Mouse (Mus musculus) forebrain, postnatal 0 days (tissue): ENCODE measurements at regions not wholly inside any gene's neighbourhood (a gene's known extent, or its start where the extent isn't known, plus 50 kb on each side); places are given as distances from the start of the nearest gene placed in this dataset.

ENCODE experiments used
- ATAC-seq: fragments of 200-750 bp; cut with Nextera tagmentation; 2 replicates; pipeline ENCODE4 v1.8.0; 2017; ENCODE audit warnings: mild to moderate bottlenecking, moderate library complexity
- DNase-seq: peaks from one replicate; pipeline ENCODE4 v3.0.0-alpha.2; 2015
- H3K27ac ChIP-seq: fragments of 300-500 bp; sonication (generic); 2 replicates; pipeline ENCODE4 v1.5.1; 2014; ENCODE audit warnings: low read depth, mild to moderate bottlenecking, antibody characterized with exemption, low read length, moderate library complexity, mixed read lengths
- H3K27me3 ChIP-seq: fragments of 300-500 bp; sonication (generic); 2 replicates; pipeline ENCODE4 v1.6.1; 2014; ENCODE audit warnings: mild to moderate bottlenecking, low read length, mixed read lengths; ENCODE audit not compliant: insufficient read depth
- H3K36me3 ChIP-seq: fragments of 300-500 bp; sonication (generic); 2 replicates; pipeline ENCODE4 v1.6.1; 2014; ENCODE audit warnings: mild to moderate bottlenecking, moderate library complexity; ENCODE audit not compliant: insufficient read depth
- H3K4me1 ChIP-seq: fragments of 300-500 bp; sonication (generic); 2 replicates; pipeline ENCODE4 v1.6.1; 2014; ENCODE audit warnings: antibody characterized with exemption; ENCODE audit not compliant: insufficient read depth
- H3K4me2 ChIP-seq: fragments of 300-500 bp; sonication (generic); 2 replicates; pipeline ENCODE4 v1.6.1; 2014; ENCODE audit warnings: low read depth, mild to moderate bottlenecking, moderate library complexity
- H3K4me3 ChIP-seq: fragments of 300-500 bp; sonication (generic); 2 replicates; pipeline ENCODE4 v1.5.1; 2014; ENCODE audit warnings: low read depth, low read length, mixed read lengths
- H3K9ac ChIP-seq: fragments of 300-500 bp; sonication (generic); 2 replicates; pipeline ENCODE4 v1.6.1; 2014; ENCODE audit warnings: mild to moderate bottlenecking
- H3K9me3 ChIP-seq: fragments of 300-500 bp; sonication (generic); 2 replicates; pipeline ENCODE4 v1.6.1; 2016; ENCODE audit warnings: low read length
- CTCF ChIP-seq: sonication (generic); IDR thresholded peaks from 2 replicates; pipeline ENCODE4 v1.5.1; 2016; ENCODE audit warnings: antibody characterized with exemption, control low read depth, low read depth
- WGBS: fragments of 180-500 bp; shearing (Covaris S2); extraction: QIAGEN DNeasy Blood & Tissue Kit; methylation state at CpG from one replicate; pipeline ENCODE4 v1.1.7; 2014; 5-methylcytosine and 5-hydroxymethylcytosine counted together

DNA sequence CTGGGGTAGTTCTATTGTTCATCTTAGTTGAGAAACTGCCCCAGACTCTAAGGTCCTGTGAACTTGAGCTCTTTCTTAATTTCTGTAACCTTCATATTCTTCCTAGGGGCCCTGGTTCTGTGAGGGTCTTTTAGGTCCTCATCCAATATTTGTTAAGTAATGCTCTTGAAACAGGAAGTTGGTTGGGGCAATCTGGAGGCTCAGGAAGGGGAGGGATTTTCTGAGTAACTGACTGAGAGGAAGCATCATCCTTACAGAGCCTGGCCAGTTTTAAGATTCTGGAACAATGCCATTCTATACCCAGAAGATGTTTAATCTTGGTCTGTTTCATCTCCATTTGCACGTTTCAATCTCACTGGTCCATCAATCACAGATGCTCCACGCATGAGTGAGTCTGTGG lies 435.6 kb upstream of the Gm26657 start:
- Histone ChIP-seq H3K9ac (no peak overlapping the region), H3K4me2 (no peak overlapping the region), H3K4me1 (no peaks in the 10 kb centered on the region), H3K27me3 (no peaks in the 10 kb centered on the region), H3K4me3 (no peak overlapping the region), H3K9me3 (no peaks in the 10 kb centered on the region), H3K27ac (no peak overlapping the region), H3K36me3 (no peaks in the 10 kb centered on the region)
- TF ChIP-seq CTCF: no peak
- ATAC-seq: no peak
- no peak for DNase-seq
- 44% methylated on average over 2 of the region's 2 CpGs for WGBS

GRCm38 (mm10) chr4:56287980-56288379 lies 451.9 kb upstream of the Gm26657 start:
- WGBS: 49% methylated on average over 2 of the region's 2 CpGs
- no peak overlapping the region for H3K9ac ChIP-seq
- no peaks in the 10 kb centered on the region for H3K36me3 ChIP-seq
- H3K27ac ChIP-seq: no peak overlapping the region
- no peak for TF ChIP-seq CTCF
- ATAC-seq: no peak
- no peaks in the 10 kb centered on the region for H3K4me1 ChIP-seq
- no peak overlapping the region for H3K4me2 ChIP-seq
- no peaks in the 10 kb centered on the region for H3K9me3 ChIP-seq
- no peak for DNase-seq
- H3K27me3 ChIP-seq: no peaks in the 10 kb centered on the region
- no peak overlapping the region for H3K4me3 ChIP-seq

GRCm38 (mm10) chr4:56284490-56284889 lies 455.4 kb upstream of the Gm26657 start:
- WGBS: 33% methylated on average over 2 of the region's 2 CpGs

DNA sequence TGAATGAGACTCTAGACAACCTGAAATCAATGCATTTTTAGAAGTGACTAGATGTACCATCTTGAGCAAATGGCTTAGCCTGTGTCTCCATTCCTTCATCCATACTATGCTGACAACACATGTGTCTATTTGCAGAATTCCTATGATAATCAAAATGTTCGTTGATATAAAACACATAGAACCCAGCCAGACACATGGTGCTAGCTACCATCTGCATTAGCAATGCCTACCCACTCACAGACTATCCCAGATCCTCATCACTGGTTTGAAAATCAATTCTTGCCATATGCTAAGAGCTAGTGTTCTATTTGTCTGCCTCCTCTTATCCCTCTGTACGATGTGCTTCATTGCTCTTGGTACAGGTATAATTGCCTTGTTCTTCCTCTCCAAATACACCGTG lies 464.0 kb upstream of the Gm26657 start:
- WGBS: 56% methylated on average over 3 of the region's 3 CpGs
- Histone ChIP-seq H3K9me3 (no peaks in the 10 kb centered on the region), H3K27ac (no peak overlapping the region), H3K4me1 (no peaks in the 10 kb centered on the region), H3K4me2 (no peak overlapping the region), H3K9ac (no peak overlapping the region), H3K36me3 (no peaks in the 10 kb centered on the region), H3K27me3 (no peaks in the 10 kb centered on the region), H3K4me3 (no peak overlapping the region)
- no peak for ATAC-seq
- TF ChIP-seq CTCF: no peak
- no peak for DNase-seq

More at GRCm38 (mm10) chr4:56284490-56284889, 455.4 kb upstream of the Gm26657 start:
- Histone ChIP-seq H3K9me3 (no peaks in the 10 kb centered on the region), H3K4me3 (no peak overlapping the region), H3K4me1 (no peaks in the 10 kb centered on the region), H3K36me3 (no peaks in the 10 kb centered on the region), H3K27ac (no peak overlapping the region), H3K4me2 (no peak overlapping the region), H3K9ac (no peak overlapping the region), H3K27me3 (no peaks in the 10 kb centered on the region)
- TF ChIP-seq CTCF: no peak
- peak; percentile 34; the same call in 1 of the 2 replicates for ATAC-seq
- peak; percentile 43 for DNase-seq

DNA sequence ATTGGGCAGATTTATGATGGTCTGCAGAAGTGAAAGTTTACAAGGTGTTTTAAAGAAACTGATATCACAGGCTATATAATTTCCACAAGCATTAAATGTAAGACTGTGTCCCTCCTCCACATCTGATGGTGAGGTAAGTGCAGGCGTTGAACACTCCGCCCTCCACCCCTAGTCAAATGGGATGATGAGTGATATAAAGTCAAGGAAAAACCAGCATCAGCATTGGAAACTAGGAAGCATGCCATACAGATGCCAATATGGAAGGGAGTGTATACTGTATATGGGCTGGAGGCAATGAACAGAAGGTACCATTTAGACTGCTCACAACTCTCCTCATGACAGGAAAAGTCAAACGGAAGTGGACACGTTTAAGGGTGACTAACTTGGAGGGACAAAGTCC lies 468.5 kb upstream of the Gm26657 start:
- no peak for TF ChIP-seq CTCF
- Histone ChIP-seq H3K9me3 (no peaks in the 10 kb centered on the region), H3K27ac (no peak overlapping the region), H3K9ac (no peak overlapping the region), H3K27me3 (no peaks in the 10 kb centered on the region), H3K4me2 (no peak overlapping the region), H3K36me3 (no peaks in the 10 kb centered on the region), H3K4me3 (no peak overlapping the region), H3K4me1 (no peaks in the 10 kb centered on the region)
- DNase-seq (no peak), ATAC-seq (no peak)
- 96% methylated on average over 4 of the region's 4 CpGs for WGBS

- no peaks in the 10 kb centered on the region for H3K4me1 ChIP-seq
- no peaks in the 10 kb centered on the region for H3K9me3 ChIP-seq
- no peak overlapping the region for H3K9ac ChIP-seq
- ATAC-seq: no peak
- no peak for DNase-seq
- no peak overlapping the region for H3K4me3 ChIP-seq
- H3K36me3 ChIP-seq: no peaks in the 10 kb centered on the region
- no peak overlapping the region for H3K27ac ChIP-seq
- no peak for TF ChIP-seq CTCF
- no peaks in the 10 kb centered on the region for H3K27me3 ChIP-seq
- 91% methylated on average over 4 of the region's 4 CpGs for WGBS
- H3K4me2 ChIP-seq: no peak overlapping the region
Observed at GRCm38 (mm10) chr4:56264626-56265025, 475.2 kb upstream of the Gm26657 start.

DNA sequence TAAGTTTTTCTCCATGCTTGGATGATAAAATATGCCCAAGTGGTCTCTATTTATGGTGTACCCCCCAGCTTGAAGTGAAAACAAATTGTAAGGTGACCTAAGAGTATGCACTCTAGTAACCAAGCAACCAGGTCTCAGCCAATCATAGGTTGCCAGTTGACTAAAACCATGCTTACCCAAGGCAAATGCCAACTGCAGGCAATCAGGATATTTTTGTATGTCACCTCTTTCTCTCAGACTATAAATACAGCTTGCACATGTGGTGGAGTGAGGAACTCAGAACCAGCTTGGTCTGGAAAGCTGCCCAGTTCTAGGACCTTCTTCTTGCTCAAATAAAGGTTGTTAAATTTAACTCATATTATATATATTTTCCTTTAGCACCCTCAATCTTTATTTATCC lies 476.0 kb upstream of the Gm26657 start:
- no peak overlapping the region for H3K27ac ChIP-seq
- ATAC-seq (no peak), DNase-seq (no peak)
- no peak for TF ChIP-seq CTCF
- no peaks in the 10 kb centered on the region for H3K27me3 ChIP-seq
- no peak overlapping the region for H3K4me3 ChIP-seq
- no peak overlapping the region for H3K4me2 ChIP-seq
- H3K36me3 ChIP-seq: no peaks in the 10 kb centered on the region
- H3K9ac ChIP-seq: no peak overlapping the region
- H3K4me1 ChIP-seq: no peaks in the 10 kb centered on the region
- H3K9me3 ChIP-seq: no peaks in the 10 kb centered on the region

GRCm38 (mm10) chr4:56262589-56262988 lies 477.3 kb upstream of the Gm26657 start:
- Histone ChIP-seq H3K36me3 (no peaks in the 10 kb centered on the region), H3K4me3 (no peak overlapping the region), H3K4me2 (no peak overlapping the region), H3K27ac (no peak overlapping the region), H3K27me3 (no peaks in the 10 kb centered on the region), H3K9me3 (no peaks in the 10 kb centered on the region), H3K9ac (no peak overlapping the region), H3K4me1 (no peaks in the 10 kb centered on the region)
- no peak for ATAC-seq
- 93% methylated on average over 1 of the region's 1 CpGs for WGBS
- no peak for TF ChIP-seq CTCF
- no peak for DNase-seq
